Mouse (Mus musculus) left cerebral cortex, adult 8-10 months (tissue): ENCODE measurements around the gene Mlxipl. TPM values are rescaled to one million over a fixed set of nuclear protein-coding genes. Genes with fewer than 3 reads are reported as not detected.

Experiments
- DNase-seq, 2 experiments: peaks; one replicate each; pipeline ENCODE4 v3.0.0; 2022; ENCODE audit warnings: low spot score in 2 of 2
- total RNA-seq, 4 experiments: library from RNA; stranded (reverse); gene quantifications; 2 replicates each; pipeline ENCODE4 v1.2.4; 2022

Mlxipl gene
- total RNA-seq, 4 experiments from 2014 or later, result 4.8 to 11.3 (median 7.4) TPM

- DNase-seq, result no peak
Measured at GRCm38 (mm10) chr5:135144469-135144868, 54.8 kb downstream of the Mlxipl start.

GRCm38 (mm10) chr5:135145532-135145931 is 55.8 kb downstream of the Mlxipl start:
- DNase-seq, result no peak

DNA sequence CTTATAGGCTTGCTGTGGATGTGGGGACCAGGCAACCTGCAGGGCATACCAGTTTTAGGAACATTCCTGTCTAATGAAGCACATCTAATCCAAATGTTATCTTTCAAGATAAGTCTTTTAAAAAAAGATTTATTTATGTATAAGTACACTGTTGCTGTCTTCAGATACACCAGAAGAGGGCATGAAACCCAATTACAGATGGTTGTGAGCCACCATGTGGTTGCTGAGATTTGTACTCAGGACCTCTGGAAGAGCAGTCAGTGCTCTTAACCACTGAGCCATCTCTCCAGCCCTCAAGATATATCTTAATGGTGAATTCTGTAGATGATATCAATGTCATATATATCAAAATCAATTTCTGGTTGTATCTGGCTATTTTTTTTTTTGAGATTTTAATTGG is 56.3 kb downstream of the Mlxipl start:
- no peak for DNase-seq

DNA sequence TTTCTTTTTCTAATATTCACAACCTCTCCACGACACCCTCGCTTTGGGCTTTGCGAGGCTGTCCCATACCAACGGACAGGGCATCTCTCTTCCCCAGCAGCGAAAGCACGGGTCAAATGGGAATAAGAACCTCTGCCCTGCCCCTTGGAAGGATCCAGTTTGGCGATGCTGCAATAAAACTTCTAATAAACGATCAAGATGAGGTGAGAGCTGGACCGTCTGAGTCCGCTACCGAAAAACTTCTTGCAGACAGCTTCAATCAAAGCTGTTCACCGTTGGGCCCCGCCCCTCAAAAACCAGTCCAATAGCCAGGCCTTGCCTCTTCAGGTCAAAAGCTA is 59.0 kb downstream of the Mlxipl start:
- no peak for DNase-seq

DNA sequence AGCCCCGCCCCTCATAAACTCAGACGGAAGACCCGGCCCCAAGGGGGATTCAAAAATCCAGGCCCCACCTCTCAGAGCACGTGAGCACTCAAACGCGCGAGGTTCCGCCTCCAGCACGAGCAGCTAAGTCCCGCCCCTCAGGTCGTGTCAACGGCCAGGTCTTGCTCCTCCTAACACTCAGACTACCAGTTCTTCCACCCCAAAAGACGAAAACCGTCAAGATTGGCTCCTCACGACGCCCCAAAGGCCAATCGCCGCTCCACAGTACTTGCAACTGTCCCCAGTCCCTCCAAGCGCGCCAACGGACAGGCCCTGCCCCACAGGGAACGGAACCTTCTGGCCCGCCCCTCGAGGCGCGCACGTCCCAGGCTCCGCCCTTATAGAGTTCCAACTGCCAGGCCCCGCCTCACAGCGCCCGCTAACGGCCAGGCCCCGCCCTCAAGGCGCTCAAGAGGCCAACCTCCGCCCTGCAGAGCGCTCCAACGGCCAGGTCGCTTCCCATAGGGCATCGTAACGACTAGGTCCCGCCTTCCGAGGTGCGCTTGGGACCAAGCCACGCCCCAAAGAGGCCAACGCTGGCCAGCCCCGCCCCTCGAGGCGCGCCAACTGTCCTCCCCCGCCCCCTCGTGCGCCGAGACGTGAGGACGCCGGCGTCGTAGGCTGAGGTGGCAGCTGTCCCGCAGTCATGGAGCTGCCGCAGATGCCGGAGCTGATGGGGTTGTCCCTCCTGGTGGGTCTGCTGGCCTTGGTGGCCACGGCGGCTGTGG is 59.5 kb downstream of the Mlxipl start, which contains the start of gene Tbl2:
TSS of gene Tbl2 (plus strand) at position 605 of the 767 bp plus-strand sequence.
- peak; percentile 95 to 98 for DNase-seq

DNA sequence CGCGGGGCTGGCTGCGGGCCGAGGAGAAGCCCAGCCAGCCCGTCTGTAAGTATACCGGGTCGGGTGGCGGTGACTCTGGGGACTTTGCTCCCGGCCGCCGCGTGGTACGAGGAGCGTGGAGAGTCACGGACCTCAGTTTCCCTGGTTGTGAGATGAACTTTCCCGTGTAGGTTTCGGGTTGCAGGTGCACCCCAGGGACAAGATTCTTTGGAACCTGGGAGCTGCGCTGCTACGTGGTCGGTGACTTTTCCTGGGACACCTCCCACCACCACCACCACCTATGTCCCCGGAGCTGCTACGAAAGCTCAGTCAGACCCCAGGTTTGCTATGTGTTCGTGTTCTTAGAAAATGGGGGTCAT is 60.1 kb downstream of the Mlxipl start:
- no peak for DNase-seq

DNA sequence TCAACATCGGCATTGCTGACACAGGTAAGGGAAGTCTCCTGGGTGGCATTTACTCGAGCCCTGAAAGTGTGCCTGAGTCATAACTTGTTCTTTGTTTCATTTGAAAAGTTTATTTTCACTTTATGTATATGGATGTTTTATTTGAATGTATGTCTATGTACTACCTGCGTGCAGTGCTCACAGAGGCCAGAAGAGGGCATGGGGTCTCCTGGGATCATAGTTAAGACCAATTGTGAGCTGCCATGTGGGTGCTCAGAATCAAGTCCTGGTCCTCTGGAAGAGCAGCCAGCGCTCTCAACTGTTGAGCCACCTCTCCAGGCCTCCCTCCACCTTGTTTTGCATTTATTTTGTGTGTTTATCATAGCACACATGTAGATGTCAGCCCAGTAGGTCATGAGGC is 66.8 kb downstream of the Mlxipl start:
- DNase-seq, result no peak

GRCm38 (mm10) chr5:135161221-135161620 is 71.5 kb downstream of the Mlxipl start:
- peak in 1 of 2 experiments; percentile 63 for DNase-seq

- DNase-seq, result no peak
Measured at GRCm38 (mm10) chr5:135161650-135162049, 72.0 kb downstream of the Mlxipl start.

DNA sequence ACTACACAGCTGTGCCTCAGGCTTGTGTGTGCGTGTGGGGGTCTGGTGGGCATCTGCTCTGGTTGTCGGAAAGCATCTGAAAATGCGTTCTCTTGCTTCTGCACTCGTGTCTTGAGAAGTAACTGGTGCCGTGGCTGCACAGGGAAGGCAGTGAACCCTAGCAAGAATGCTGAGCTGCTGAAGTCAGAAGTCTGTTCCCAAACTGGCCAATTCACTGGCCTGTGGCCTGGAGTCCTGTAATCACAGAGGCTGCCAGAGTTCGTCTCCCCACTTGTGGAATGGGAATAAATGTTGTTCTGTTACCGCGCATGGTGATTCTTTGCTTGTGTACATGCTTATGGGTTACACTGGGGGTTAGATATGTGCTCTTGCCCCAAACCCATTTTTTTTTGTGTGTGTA is 72.7 kb downstream of the Mlxipl start:
- no peak for DNase-seq

DNA sequence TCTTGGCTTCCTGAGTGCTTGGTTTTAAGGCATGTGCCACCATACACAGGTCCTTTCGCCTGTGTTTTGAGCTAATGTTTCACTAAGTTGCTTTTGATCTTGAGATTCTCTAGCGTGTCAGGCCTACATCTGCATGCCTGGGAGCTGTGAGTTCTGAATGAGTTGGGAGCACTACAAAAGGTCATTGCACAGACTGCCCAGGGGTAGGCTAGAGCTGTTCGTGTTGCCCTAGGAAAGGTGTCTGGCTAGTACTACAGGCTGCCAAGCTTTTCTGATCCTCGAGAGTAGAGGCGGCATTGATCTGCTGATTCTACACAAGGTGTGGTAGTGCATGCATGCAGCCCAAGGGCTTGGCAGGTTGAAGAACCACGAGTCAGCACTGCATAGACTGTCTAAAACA is 73.1 kb downstream of the Mlxipl start:
- DNase-seq, result no peak

DNA sequence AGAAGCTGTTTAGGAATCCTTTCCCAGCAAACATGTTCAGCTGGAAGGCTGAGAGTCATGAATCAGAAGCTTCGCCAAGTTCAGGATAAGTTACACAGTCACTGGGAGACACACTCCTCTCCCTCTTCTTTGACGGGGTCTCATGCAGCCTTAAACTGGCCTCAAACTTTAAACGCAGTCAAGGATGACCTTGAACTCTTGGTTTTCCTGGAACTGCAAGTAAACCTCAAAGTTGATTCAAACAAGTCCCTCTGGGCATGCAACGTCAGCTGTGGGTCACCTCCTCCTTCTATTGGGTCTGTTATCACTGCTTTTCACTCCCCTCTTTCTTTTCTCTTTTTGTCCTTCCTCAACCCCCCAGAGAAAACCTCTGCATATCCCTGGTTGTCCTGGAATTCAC is 77.2 kb downstream of the Mlxipl start:
- no peak for DNase-seq

- no peak for DNase-seq
Measured at GRCm38 (mm10) chr5:135167469-135167868, 77.8 kb downstream of the Mlxipl start.

GRCm38 (mm10) chr5:135168063-135169062 is 78.7 kb downstream of the Mlxipl start, which contains the start of gene Bcl7b:
Bcl7b (plus strand) TSS chr5:135168283.
- DNase-seq, result peak; percentile 88 to 98

GRCm38 (mm10) chr5:135169479-135169878 is 79.8 kb downstream of the Mlxipl start:
- DNase-seq, result no peak

- no peak for DNase-seq
Measured at GRCm38 (mm10) chr5:135171688-135172220, 82.1 kb downstream of the Mlxipl start.

DNA sequence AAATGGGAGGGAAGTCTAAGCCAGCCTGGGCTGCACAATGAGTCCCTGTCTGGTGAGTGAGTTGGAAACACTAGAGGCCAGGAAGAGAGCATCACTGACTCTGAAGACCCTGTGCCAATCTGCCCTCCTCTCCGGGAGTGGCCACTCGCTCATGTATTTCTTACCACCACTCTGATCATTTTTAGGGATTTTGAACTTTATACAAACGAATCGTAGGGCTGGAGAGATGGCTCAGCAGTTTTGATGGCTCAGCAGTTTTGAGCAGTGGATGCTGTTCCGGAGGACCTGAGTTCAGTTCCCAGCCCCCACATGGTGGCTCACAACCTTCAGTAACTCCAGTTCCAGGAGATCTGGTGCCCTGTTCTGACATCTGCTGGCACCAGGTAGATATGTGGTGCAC is 83.3 kb downstream of the Mlxipl start:
- no peak for DNase-seq

- no peak for DNase-seq
Measured at GRCm38 (mm10) chr5:135175086-135175485, 85.4 kb downstream of the Mlxipl start.

GRCm38 (mm10) chr5:135178523-135178922 is 88.8 kb downstream of the Mlxipl start:
- no peak for DNase-seq

- peak in 1 of 2 experiments; percentile 80 for DNase-seq
Measured at GRCm38 (mm10) chr5:135178996-135179395, 89.3 kb downstream of the Mlxipl start.

GRCm38 (mm10) chr5:135179616-135180015 is 89.9 kb downstream of the Mlxipl start:
- no peak for DNase-seq

DNA sequence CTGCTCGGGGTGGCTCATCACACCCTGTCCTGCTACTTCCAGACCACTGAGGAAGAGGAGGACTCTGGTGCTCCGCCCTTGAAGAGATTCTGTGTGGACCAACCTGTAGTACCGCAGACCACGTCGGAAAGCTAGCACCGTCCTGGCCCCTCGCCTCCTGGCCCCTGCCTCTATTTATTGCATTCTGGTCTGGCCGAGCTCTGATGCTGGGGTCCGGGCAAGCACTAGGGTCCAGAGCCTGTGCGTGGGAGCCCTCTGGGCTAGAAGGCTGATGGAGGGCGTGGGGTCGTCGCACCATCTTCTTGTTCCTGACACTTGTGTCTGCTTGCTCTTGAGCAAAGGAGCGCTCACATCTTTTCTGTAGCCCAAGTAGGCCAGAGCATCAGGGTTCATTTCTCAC is 91.1 kb downstream of the Mlxipl start:
- no peak for DNase-seq
